Mouse (Mus musculus): ENCODE measurements around the gene Wdr20.
"Not testable (repeated sequence)": the region's sequence is repeated elsewhere in the genome, so short reads cannot be mapped to it uniquely, and the experiment has no call there.

Gene Wdr20

DNA sequence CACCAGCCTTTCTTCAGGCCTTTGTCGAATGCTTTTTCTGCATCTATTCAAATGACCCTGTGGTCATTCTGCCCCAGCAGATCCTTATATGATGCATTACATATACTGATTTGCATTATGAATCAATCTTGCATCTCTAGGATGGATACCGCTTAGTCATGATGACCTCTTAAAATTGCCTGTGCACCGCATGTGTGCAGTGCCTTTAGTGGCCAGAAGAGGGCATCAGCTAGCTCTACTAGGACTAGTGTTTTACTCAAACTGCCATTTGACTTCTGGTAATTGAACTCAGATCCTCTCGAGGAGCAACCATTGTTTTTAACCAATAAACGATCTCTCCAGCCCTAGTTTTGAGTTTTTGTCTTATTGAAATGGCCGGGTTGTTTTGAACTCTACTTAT lies 24.0 kb upstream of the Wdr20 start:
- peak; percentile 49 for DNase-seq (ENCODE audit: low read depth, low spot score)

DNA sequence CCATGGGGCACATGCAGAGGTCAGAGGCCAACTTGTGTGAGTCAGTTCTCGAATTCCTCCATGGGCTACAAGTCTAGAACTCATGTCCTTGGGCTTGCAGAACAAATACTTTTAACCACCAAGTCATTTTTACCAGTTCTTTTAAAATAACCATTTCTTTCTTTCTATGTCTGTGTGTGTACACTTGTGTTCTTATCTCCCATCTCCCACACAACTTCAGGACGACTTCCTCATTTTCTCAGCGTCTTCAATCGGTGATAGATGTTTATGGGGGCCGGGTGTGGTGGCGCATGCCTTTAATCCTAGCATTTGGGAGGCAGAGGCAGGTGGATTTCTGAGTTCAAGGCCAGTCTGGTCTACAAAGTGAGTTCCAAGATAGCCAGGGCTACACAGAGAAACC lies 23.5 kb upstream of the Wdr20 start:
- no peak for DNase-seq (ENCODE audit: low read depth, low spot score)

- DNase-seq (ENCODE audit: low read depth, low spot score): no peak
These were observed 21.7 kb upstream of the Wdr20 start for GRCm38 (mm10) chr12:110716004-110716403.

GRCm38 (mm10) chr12:110725051-110725450 lies 12.7 kb upstream of the Wdr20 start:
- no peak for DNase-seq (ENCODE audit: low read depth, low spot score)

GRCm38 (mm10) chr12:110725489-110725888 lies 12.3 kb upstream of the Wdr20 start:
- DNase-seq (ENCODE audit: low read depth, low spot score): no peak

DNA sequence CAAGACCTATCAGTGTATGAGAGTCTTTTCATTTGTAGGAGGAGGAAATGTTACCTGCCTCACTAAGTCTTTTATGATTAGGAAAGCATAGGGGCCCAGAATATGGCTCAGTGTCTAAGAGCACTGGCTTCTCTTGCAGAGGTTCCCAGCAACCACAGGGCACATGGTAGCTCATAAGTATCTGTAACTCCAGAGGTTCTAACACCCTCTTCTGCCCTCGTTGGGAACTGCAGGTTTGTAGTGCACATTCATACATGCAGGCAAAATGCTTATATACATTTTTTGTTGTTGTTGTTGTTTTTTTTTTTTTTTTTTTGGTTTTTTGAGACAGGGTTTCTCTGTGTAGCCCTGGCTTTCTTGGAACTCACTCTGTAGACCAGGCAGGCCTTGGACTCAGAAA lies 11.3 kb upstream of the Wdr20 start:
- DNase-seq (ENCODE audit: low read depth, low spot score): no peak

DNA sequence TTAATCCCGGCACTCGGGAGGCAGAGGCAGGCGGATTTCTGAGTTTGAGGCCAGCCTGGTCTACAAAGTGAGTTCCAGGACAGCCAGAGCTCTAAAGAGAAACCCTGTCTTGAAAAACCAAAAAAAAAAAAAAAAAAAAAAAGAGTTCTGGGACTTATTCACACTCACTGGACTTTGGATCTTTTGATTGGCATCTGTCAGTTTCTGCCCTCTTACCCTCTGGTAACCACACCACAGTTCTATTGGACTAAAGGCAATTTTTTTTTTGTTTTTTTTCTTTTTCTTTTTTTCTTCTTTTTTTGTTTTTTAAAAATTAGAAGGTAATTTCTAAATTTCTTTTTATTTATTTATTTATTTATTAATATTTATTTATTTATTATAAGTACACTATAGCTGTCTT lies 4.5 kb upstream of the Wdr20 start:
- DNase-seq (ENCODE audit: low read depth, low spot score): not testable (repeated sequence)

GRCm38 (mm10) chr12:110736641-110737040 lies 1.1 kb upstream of the Wdr20 start:
- DNase-seq (ENCODE audit: low read depth, low spot score): peak; percentile 54

GRCm38 (mm10) chr12:110738158-110738921 lies 596 bp downstream of the Wdr20 start:
- peak; percentile 48 for DNase-seq (ENCODE audit: low read depth, low spot score)

- DNase-seq (ENCODE audit: low read depth, low spot score): peak; percentile 54
These were observed 13.2 kb downstream of the Wdr20 start for GRCm38 (mm10) chr12:110750770-110751439.

DNA sequence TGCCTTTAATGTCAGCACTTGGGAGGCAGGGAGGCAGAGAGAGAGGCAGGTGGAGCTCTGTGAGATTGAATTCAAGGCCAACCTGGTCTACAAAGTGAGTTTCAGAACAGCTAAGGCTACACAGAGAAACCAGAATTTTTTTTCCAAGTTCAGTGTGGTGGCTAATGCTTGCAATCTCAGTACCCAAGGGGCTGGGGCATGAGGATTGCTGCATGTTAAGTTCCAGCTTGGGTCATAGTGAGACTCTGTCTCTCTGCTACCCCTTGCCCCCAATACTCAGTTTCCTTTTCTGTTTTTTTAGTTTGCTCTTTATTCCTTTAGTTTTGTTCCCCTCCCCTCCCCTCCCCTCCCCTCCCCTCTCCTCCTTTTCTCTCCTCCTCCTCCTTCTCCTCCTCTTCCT lies 15.0 kb downstream of the Wdr20 start:
- no peak for DNase-seq (ENCODE audit: low read depth, low spot score)

DNA sequence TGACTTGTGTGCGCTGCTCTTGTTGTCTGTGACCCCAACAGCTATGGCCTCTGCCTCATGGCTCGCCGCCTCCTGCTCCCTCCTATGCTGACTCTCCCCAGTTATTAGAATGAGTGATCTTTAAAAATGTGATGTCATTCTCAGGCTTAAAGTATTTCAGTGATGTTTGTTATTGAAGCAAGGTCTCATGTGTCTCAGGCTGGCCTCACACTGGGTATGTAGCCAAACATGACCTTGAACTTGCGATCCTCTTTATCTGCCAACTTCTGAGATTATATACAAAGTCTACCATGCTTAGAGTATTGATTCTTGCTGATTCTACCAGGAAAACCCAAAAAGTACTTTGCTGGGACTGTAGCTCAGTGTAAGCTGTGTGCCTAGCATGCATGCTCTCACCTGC lies 16.2 kb downstream of the Wdr20 start:
- DNase-seq (ENCODE audit: low read depth, low spot score): no peak

- DNase-seq (ENCODE audit: low read depth, low spot score): no peak
These were observed 19.4 kb downstream of the Wdr20 start for GRCm38 (mm10) chr12:110757161-110757560.

DNA sequence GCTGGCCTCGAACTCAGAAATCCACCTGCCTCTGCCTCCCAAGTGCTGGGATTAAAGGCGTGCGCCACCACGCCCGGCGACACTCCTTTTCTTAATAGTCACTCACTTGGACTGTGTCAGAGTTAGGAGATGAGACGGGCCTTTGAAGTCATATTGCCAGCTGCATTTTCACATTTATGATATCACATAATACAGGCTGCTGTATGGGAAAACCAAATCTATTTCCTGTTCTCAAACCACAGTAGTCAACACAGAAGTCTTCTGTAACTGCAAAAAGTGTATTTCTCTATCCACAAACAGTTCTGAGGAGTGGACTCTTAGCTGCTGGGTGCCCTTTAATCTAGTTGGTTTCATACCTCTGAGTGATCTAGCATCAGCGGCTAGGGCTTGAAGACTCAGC lies 21.2 kb downstream of the Wdr20 start:
- DNase-seq (ENCODE audit: low read depth, low spot score): peak; percentile 45

DNA sequence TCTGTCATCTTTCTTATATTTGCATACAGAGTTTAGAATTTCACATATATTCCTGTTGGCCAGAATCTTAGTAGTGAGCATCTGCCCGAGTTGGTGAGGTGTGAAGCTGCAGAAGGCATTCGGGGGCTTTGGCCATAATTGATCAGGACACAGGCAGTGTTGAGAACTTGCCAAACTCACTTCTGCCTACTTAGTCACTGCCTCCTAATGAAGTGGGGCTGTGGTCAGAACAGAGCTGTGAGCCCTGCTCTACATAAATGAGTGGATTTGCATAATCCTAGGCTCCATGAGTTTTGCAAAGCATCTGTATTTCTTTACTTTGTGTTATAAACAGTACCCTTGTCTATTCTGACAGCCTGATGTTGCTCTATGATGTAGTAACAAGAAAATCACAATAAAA lies 24.6 kb downstream of the Wdr20 start:
- DNase-seq (ENCODE audit: low read depth, low spot score): no peak

DNA sequence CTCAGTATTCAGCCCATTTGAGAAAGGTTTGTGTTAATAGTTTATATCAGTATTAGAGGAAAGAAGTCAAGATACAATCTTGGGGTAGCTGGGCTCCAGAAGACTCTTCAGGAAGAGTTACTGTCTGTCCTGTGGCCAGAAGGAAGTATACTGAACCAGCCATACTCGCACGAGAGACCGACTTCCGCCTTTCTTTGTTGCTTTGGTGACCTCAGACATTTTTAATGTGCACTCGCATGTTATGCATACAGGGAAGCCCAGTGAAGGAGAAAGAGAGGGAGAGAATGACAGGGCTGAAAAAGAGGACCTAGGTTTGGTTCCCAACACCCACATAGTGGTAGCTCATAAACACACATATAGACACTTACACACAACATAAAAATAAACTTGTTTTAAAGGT lies 26.8 kb downstream of the Wdr20 start:
- no peak for DNase-seq (ENCODE audit: low read depth, low spot score)

GRCm38 (mm10) chr12:110768562-110768961 lies 30.8 kb downstream of the Wdr20 start:
- no peak for DNase-seq (ENCODE audit: low read depth, low spot score)

DNA sequence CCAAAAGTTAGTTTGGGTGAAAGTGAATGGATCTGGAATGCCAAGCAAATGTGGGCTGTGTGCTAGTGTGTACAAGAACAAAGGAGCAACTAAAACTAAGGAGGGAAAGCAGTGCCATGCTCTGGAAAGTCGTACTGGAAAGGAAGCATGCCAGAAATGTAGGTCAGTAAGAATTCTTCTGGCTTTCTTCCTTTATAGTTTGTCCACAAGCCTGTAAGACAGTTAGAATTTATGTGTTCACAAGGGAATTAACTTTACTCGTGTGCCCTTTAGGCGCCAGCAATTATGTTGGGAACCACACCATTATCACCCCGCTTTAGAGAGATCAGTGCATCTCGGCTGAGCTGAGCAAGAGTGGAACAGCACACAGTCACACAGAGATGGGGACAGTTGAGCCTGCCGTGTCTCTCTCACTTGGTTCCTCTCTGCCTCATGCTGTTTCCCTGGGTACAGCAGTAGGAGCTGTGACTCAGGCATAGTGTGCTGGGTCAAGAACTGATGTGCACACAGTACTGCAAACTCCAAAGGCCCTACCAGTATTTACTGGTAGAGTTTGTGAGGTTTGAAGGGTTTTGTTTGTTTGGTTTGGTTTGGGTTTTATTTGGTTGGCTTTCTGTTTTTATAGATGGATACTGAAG lies 32.0 kb downstream of the Wdr20 start:
- no peak for DNase-seq (ENCODE audit: low read depth, low spot score)

DNA sequence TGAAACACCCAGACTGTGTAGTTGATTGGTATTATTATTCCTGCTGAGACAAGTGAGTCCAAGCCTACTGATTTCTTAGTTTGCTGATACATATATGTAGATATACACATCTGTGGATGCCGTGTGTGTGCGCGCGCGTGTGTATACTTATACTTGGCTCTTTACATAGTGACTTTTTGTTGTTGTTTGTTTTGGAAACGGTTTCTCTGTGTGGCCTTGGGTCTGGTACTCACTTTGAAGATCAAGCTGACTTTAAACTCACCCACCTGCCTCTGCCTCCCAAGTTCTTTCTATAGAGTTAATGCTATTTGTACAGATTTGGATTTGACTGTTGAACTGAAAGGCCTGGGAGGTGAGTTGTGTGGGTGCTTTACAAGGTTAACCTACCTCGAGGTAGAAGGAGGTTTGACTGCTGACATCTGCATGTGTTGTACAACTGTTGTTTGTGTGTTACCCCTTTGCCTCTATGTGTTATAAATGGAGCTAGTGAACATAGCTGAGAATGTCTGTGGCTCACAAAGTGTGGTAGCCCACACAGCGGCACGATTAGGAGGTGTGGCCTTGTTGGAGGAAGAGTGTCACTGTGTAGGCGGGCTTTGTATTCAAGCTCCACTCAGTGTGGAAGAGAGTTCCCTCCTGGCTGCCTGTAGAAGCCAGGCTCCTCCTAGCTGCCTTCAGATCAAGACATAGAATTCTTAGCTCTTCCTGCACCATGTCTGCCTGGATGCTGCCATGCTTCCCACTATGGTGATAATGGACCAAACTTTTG lies 32.9 kb downstream of the Wdr20 start:
- peak; percentile 68 for DNase-seq (ENCODE audit: low read depth, low spot score)

- DNase-seq (ENCODE audit: low read depth, low spot score): no peak
These were observed 34.2 kb downstream of the Wdr20 start for GRCm38 (mm10) chr12:110771961-110772360.

- peak; percentile 29 for DNase-seq (ENCODE audit: low read depth, low spot score)
These were observed 38.1 kb downstream of the Wdr20 start for GRCm38 (mm10) chr12:110775628-110776426.

Data from CD4-positive, CD25-positive, alpha-beta regulatory T cell, adult 2 months (primary cell).